Mouse (Mus musculus) left cerebral cortex, adult 2 months (tissue): Measurements from ENCODE around the gene Ighmbp2. TPM values are rescaled to one million over a fixed set of nuclear protein-coding genes. Genes with fewer than 3 reads are reported as not detected.

Experiments
- DNase-seq, 2 experiments: peaks; one replicate each; pipeline ENCODE4 v3.0.0; 2021 to 2022; ENCODE audit warnings: low spot score in 2 of 2, mixed read lengths in 1 of 2; ENCODE audit errors: extremely low spot score in 1 of 2
- H3K27ac ChIP-seq: fragments of 200-600 bp; 2 replicates; pipeline ENCODE4 v1.8.1; 2022
- H3K4me3 ChIP-seq: fragments of 200-600 bp; 2 replicates; pipeline ENCODE4 v1.8.1; 2022
- CTCF ChIP-seq: fragments of 200-600 bp; IDR thresholded peaks from 2 replicates; pipeline ENCODE4 v1.8.1; 2022; ENCODE audit warnings: antibody characterized with exemption, mild to moderate bottlenecking, moderate library complexity
- intact Hi-C: fragments of 180-260 bp; cut with DNase I; formaldehyde crosslinking; loops from one replicate; pipeline ENCODE4 v1.15.1; 2025
- long read RNA-seq, 2 experiments: library from polyadenylated mRNA; stranded (forward); transcript quantifications; one replicate each; pipeline ENCODE4 v2.0.0; 2021; ENCODE audit warnings: borderline mapping rate in 2 of 2
- total RNA-seq, 2 experiments: library from RNA; stranded (reverse); gene quantifications; 2 replicates each; pipeline ENCODE4 v1.2.3; 2021

Ighmbp2 gene
- total RNA-seq = 10 to 100 TPM in 1 of 2 experiments, 1 to 10 TPM in 1; 9.4 to 11.0 TPM
- long read RNA-seq, experiment 1, full-length matches to known transcripts = 13 of 20 reads
- long read RNA-seq, experiment 1, partial matches to known transcripts = 2 of 20 reads
- long read RNA-seq, experiment 1, other reads (novel, unspliced or antisense) = 5 of 20 reads
- long read RNA-seq, experiment 2, full-length matches to known transcripts = 3 of 6 reads
- long read RNA-seq, experiment 2, partial matches to known transcripts = 1 of 6 reads
- long read RNA-seq, experiment 2, other reads (novel, unspliced or antisense) = 2 of 6 reads

GRCm38 (mm10) chr19:3282572-3283467, at the start of gene Ighmbp2, which contains the start of gene Mrpl21:
Gene Ighmbp2 (minus strand): TSS chr19:3283017.
Gene Mrpl21 (plus strand): TSS chr19:3282901.
- intact Hi-C loops = no loop called here
- Histone ChIP-seq H3K27ac (peak within 1 kb of the TSS; percentile 62), H3K4me3 (peak within 1 kb of the TSS; percentile 70)
- DNase-seq = peak; percentile 91 to 93
- TF ChIP-seq CTCF = no peak

GRCm38 (mm10) chr19:3326479-3327047, 43.7 kb upstream of the Ighmbp2 start:
- peak overlapping the region; percentile 84 for H3K27ac ChIP-seq
- TF ChIP-seq CTCF = no peak
- H3K4me3 ChIP-seq = no peak overlapping the region
- no peak for DNase-seq
- intact Hi-C loops = no loop called here

GRCm38 (mm10) chr19:3325771-3326478, 43.1 kb upstream of the Ighmbp2 start:
- peak overlapping the region; percentile 84 for H3K27ac ChIP-seq
- TF ChIP-seq CTCF = no peak
- intact Hi-C loops = no loop called here
- no peak for DNase-seq
- peak overlapping the region; percentile 67 for H3K4me3 ChIP-seq

- peak; percentile 71 for DNase-seq
- intact Hi-C loops = no loop called here
- Histone ChIP-seq H3K4me3 (peak overlapping the region; percentile 67), H3K27ac (peak overlapping the region; percentile 84)
- no peak; the same call in 1 of the 2 replicates for TF ChIP-seq CTCF
Observed at GRCm38 (mm10) chr19:3324931-3325711, 42.3 kb upstream of the Ighmbp2 start.

- DNase-seq = no peak
- intact Hi-C loops = no loop called here
- H3K27ac ChIP-seq = peak overlapping the region; percentile 84
- peak overlapping the region; percentile 67 for H3K4me3 ChIP-seq
- no peak for TF ChIP-seq CTCF
Observed at GRCm38 (mm10) chr19:3324271-3324811, 41.5 kb upstream of the Ighmbp2 start.

GRCm38 (mm10) chr19:3323753-3324270, 41.0 kb upstream of the Ighmbp2 start:
- no peak for TF ChIP-seq CTCF
- Histone ChIP-seq H3K4me3 (peak overlapping the region; percentile 67), H3K27ac (peak overlapping the region; percentile 84)
- intact Hi-C loops = loop anchor here (2.0 kb wide), 1 partner anchor 31 kb away; no protein-coding TSS in a partner anchor
- peak; percentile 39 to 42 for DNase-seq

GRCm38 (mm10) chr19:3323201-3323621, 40.4 kb upstream of the Ighmbp2 start:
- H3K4me3 ChIP-seq = peak overlapping the region; percentile 67
- intact Hi-C loops = loop anchor here (2.0 kb wide), 1 partner anchor 32 kb away; no protein-coding TSS in a partner anchor
- peak; percentile 59 to 67 for DNase-seq
- TF ChIP-seq CTCF = no peak
- peak overlapping the region; percentile 84 for H3K27ac ChIP-seq

- peak in 1 of 2 experiments; percentile 26 for DNase-seq
- peak within 1 kb of the TSS; percentile 84 for H3K27ac ChIP-seq
- intact Hi-C loops = loop anchor here (2.0 kb wide), 1 partner anchor 32 kb away; no protein-coding TSS in a partner anchor
- TF ChIP-seq CTCF = peak; percentile 47
- peak within 1 kb of the TSS; percentile 67 for H3K4me3 ChIP-seq
Observed at GRCm38 (mm10) chr19:3322261-3322969, 39.6 kb upstream of the Ighmbp2 start, which contains the start of gene Cpt1a. Gene Cpt1a (plus strand): TSS chr19:3322334.

- Histone ChIP-seq H3K27ac (no peak overlapping the region), H3K4me3 (peak overlapping the region; percentile 67)
- intact Hi-C loops = loop anchor here (2.0 kb wide), 1 partner anchor 33 kb away; no protein-coding TSS in a partner anchor
- no peak for DNase-seq
- no peak for TF ChIP-seq CTCF
Observed at GRCm38 (mm10) chr19:3321617-3322016, 38.8 kb upstream of the Ighmbp2 start.
